Mouse (Mus musculus): ENCODE data around the gene Prkaa2. TPM values are rescaled to one million over a fixed set of nuclear protein-coding genes. Genes with fewer than 3 reads are reported as not detected.
A peak's percentile ranks its signal among the peaks of the same experiment; 100 is the strongest.

Gene Prkaa2
- polyA plus RNA-seq, 1 experiment from 2014 or later, result 8.8 TPM

- Histone ChIP-seq H3K36me3 (ENCODE audit: insufficient read depth, low read length) (no peaks in the 10 kb centered on the region), H3K4me3 (ENCODE audit: low read length) (no peak overlapping the region), H3K9ac (replicated peaks; ENCODE audit: low read length) (no peak overlapping the region), H3K9me3 (ENCODE audit: low read length) (no peaks in the 10 kb centered on the region), H3K27me3 (ENCODE audit: insufficient read depth, low read length) (no peaks in the 10 kb centered on the region), H3K27ac (ENCODE audit: low read length) (peak overlapping the region; percentile 30), H3K4me2 (replicated peaks; ENCODE audit: low read depth, low read length) (no peak overlapping the region), H3K4me1 (ENCODE audit: insufficient read depth, low read length) (0 out of 2 replicates have a peak, but pooled peaks cover 7% of the 10 kb centered on the region)
- 56% methylated on average over 5 of the region's 5 CpGs for WGBS
- ATAC-seq (ENCODE audit: low FRiP score, low TSS enrichment), result peak; percentile 87
Observed at GRCm38 (mm10) chr4:104985960-104986632, 123.6 kb downstream of the Prkaa2 start.

Other genes with a start within 250 kb of the Prkaa2 start
- 0.31 and 0.32 TPM in 2 replicates for gene C8a, start 233.5 kb downstream of the Prkaa2 start, polyA plus RNA-seq (2015; fragmentation: Nextera tagmentation; extraction: Ambion mirVana)
- gene Fyb2, start 196.4 kb downstream of the Prkaa2 start, polyA plus RNA-seq (2015; fragmentation: Nextera tagmentation; extraction: Ambion mirVana), result 0.40 and 0.64 TPM in 2 replicates
- 69.2 and 76.3 TPM in 2 replicates for gene Plpp3, start 47.5 kb upstream of the Prkaa2 start, polyA plus RNA-seq (2015; fragmentation: Nextera tagmentation; extraction: Ambion mirVana)

Measured in kidney, embryonic 16.5 days (tissue).